In the genomic region with DNA sequence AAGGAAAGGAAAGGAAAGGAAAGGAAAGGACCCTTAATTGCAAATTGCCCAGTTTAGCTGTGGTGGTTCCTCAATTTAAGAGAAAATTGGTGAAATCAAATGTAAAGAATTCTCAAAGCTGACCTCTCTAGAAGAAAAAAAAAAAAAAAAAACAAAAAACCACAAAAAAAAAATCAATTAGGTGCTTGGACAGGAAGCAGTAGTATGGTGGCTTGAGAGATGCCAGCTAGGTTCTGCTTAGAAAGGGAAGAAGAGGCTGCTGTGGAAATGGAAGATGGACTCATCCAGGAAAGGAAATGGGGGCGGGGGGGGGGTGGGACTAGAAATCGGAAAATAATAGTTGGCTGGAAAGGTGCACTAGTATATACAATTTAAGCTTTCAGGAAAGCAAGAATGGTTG, we compare ENCODE assay signal across 25 mouse cellular contexts.
"Had no signal": no experiment of that assay in that cellular context is flagged by ENCODE, and none has a peak within 500 bp of the region (broad histone marks: within the 10 kb centered on the region; RNA-seq: fewer than 3 reads in every experiment).

No protein-coding gene starts in this region.

- H3K27ac ChIP-seq: heart, embryonic 10.5 days; hindbrain, embryonic 10.5 days; hindbrain, embryonic 12.5 days; hindbrain, embryonic 14.5 days; intestine, embryonic 15.5 days; layer of hippocampus, adult 2 months; left cerebral cortex, adult 2 months; limb, embryonic 10.5 days; limb, embryonic 12.5 days; liver, embryonic 13.5 days had no signal

- H3K27me3 ChIP-seq: intestine, embryonic 15.5 days; liver, embryonic 13.5 days had no signal

- DNase-seq: gastrocnemius, postnatal 25 days; heart, adult 18-20 months; heart, postnatal 10 days; heart, postnatal 4 days; kidney, adult 18-20 months; kidney, adult 8-10 months; kidney, postnatal 10 days; kidney, postnatal 25 days; kidney, postnatal 4 days; liver; liver, embryonic 13.5 days had no signal

- H3K9ac ChIP-seq: heart, embryonic 12.5 days; hindbrain, embryonic 12.5 days; hindbrain, embryonic 14.5 days; intestine, embryonic 15.5 days; limb, embryonic 12.5 days; liver, embryonic 13.5 days had no signal

- H3K4me3 ChIP-seq: heart, embryonic 10.5 days; heart, embryonic 12.5 days; hindbrain, embryonic 10.5 days; hindbrain, embryonic 12.5 days; intestine, embryonic 15.5 days; layer of hippocampus, adult 2 months; left cerebral cortex, adult 2 months; limb, embryonic 10.5 days; limb, embryonic 12.5 days; liver, embryonic 13.5 days had no signal

- H3K9me3 ChIP-seq: heart, embryonic 10.5 days; heart, embryonic 12.5 days; hindbrain, embryonic 10.5 days; hindbrain, embryonic 12.5 days; intestine, embryonic 15.5 days; limb, embryonic 10.5 days; limb, embryonic 12.5 days; liver, embryonic 13.5 days had no signal

- ATAC-seq: hindbrain, embryonic 16.5 days; inflammation-experienced regulatory T-cells, adult 6 months; intestine, embryonic 15.5 days; intestine, postnatal 0 days had no signal

- H3K4me2 ChIP-seq: heart, embryonic 12.5 days; hindbrain, embryonic 12.5 days; hindbrain, embryonic 14.5 days; intestine, embryonic 15.5 days; limb, embryonic 12.5 days; liver, embryonic 11.5 days; liver, embryonic 13.5 days had no signal

- H3K36me3 ChIP-seq: heart, embryonic 10.5 days; heart, embryonic 12.5 days; hindbrain, embryonic 10.5 days; hindbrain, embryonic 12.5 days; intestine, embryonic 15.5 days; limb, embryonic 10.5 days; limb, embryonic 12.5 days; liver, embryonic 13.5 days had no signal
